Mouse (Mus musculus): ENCODE data around the gene Mier2. TPM values are rescaled to one million over a fixed set of nuclear protein-coding genes. Genes with fewer than 3 reads are reported as not detected.

The Mier2 gene
- polyA plus RNA-seq, 2 experiments, result 5.2 to 16.4 TPM

GRCm38 (mm10) chr10:79550366-79550765 is 4.6 kb downstream of the Mier2 start:
- ATAC-seq (ENCODE audit: insufficient read depth) (no peak), DNase-seq (ENCODE audit: low read depth in 3 of 3, low spot score in 3 of 3) (no peak)
- Histone ChIP-seq H3K36me3 (replicated peaks; ENCODE audit: control insufficient read depth, insufficient read depth, low read depth) (peaks cover 7% of the 10 kb centered on the region; the same call in 1 of the 2 replicates), H3K4me1 (replicated peaks; ENCODE audit: control insufficient read depth in 2 of 2, insufficient read depth in 2 of 2, low read length in 1 of 2) (peaks cover 0 to 12% of the 10 kb centered on the region in 2 experiments; a peak in 2 of 4 replicates), H3K27me3 (ENCODE audit: control insufficient read depth, insufficient read depth, low read length) (no peaks in the 10 kb centered on the region), H3K9me3 (ENCODE audit: control insufficient read depth, low read length) (no peaks in the 10 kb centered on the region), H3K9ac (replicated peaks) (no peak overlapping the region), H3K27ac (no peak overlapping the region), H3K4me2 (ENCODE audit: low read depth) (no peak overlapping the region), H3K4me3 (ENCODE audit: insufficient read depth in 1 of 2, low read depth in 2 of 2, low read length in 2 of 2) (no peak overlapping the region)
- WGBS (ENCODE audit: insufficient replicate concordance), result 62% methylated on average over 9 of the region's 9 CpGs
- TF ChIP-seq CTCF (IDR thresholded peaks at IDR 0.05; ENCODE audit: low read depth), result no peak
- TF ChIP-seq EP300 (IDR thresholded peaks at IDR 0.05; ENCODE audit: low read depth), result no peak

DNA sequence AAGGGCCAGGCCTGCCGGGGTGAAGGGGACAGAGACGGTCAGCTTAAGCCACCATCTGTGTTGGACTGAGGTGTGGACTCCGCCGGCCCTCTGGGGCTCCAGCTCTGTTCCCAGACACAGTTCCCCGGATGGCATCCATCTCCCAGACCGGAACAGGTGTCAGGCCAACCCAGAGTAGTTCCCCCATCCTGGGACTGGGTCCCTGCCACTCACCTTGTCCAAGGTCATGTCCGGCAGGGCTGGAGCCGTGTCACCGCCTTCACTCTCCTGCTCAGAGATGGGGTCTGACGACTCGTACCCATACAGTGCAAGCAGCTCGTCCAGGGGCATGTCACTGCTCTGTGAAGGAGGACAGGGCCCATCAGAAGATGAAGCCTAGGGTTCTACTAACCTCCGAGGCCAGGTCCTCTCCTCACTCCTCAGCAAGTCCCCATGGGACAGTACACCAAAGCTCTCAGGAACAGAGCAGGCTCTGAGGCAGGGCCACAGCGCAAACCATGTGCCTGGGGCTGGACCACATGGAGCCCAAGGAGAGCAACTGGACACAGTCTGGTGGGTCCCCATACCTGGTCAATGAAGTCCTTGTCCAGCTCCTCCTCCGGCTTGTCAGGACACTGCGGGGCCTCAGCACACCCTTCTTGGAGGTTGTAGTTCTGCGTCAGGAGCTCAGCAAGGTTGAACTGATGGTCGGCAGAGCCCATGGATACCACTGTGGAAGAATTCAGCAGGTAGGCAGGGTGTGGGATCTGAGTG is 5.9 kb downstream of the Mier2 start:
- no peak for DNase-seq (ENCODE audit: low read depth in 3 of 3, low spot score in 3 of 3)
- 80% methylated on average over 18 of the region's 18 CpGs for WGBS (ENCODE audit: insufficient replicate concordance)
- Histone ChIP-seq H3K9me3 (ENCODE audit: control insufficient read depth, low read length) (no peaks in the 10 kb centered on the region), H3K27me3 (ENCODE audit: control insufficient read depth, insufficient read depth, low read length) (no peaks in the 10 kb centered on the region), H3K4me1 (replicated peaks; ENCODE audit: control insufficient read depth in 2 of 2, insufficient read depth in 2 of 2, low read length in 1 of 2) (peaks cover 0 to 9% of the 10 kb centered on the region in 2 experiments; a peak in 2 of 4 replicates), H3K4me3 (ENCODE audit: insufficient read depth in 1 of 2, low read depth in 2 of 2, low read length in 2 of 2) (no peak overlapping the region), H3K36me3 (replicated peaks; ENCODE audit: control insufficient read depth, insufficient read depth, low read depth) (peaks cover 7% of the 10 kb centered on the region; the same call in 1 of the 2 replicates), H3K4me2 (ENCODE audit: low read depth) (no peak overlapping the region), H3K9ac (replicated peaks) (no peak overlapping the region), H3K27ac (no peak overlapping the region)
- no peak for ATAC-seq (ENCODE audit: insufficient read depth)
- TF ChIP-seq EP300 (IDR thresholded peaks at IDR 0.05; ENCODE audit: low read depth) (no peak), CTCF (IDR thresholded peaks at IDR 0.05; ENCODE audit: low read depth) (no peak)

DNA sequence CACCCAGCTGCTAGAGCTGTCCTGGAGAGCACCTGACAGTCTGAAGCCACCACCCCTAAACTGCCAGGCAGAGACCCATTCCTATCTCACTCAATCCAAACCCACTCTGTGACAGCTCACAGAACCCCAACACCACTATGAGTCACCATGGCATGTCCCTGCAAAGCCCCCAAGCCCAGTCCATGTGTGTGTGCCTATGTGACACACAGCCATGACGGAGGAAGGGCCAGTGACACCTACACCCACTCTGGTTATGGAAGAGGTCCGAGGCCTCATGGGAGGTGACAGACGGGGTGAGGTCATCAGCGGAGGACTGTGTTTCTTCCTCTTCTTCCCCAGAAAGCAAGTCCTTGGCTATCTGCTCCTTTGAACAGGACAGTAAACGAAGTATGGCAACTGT is 6.5 kb downstream of the Mier2 start:
- no peak overlapping the region for H3K4me2 ChIP-seq (ENCODE audit: low read depth)
- H3K27ac ChIP-seq, result no peak overlapping the region
- H3K4me3 ChIP-seq (ENCODE audit: insufficient read depth in 1 of 2, low read depth in 2 of 2, low read length in 2 of 2), result no peak overlapping the region
- no peak overlapping the region for H3K9ac ChIP-seq (replicated peaks)
- DNase-seq (ENCODE audit: low read depth in 3 of 3, low spot score in 3 of 3), result no peak
- 70% methylated on average over 5 of the region's 5 CpGs for WGBS (ENCODE audit: insufficient replicate concordance)
- H3K36me3 ChIP-seq (replicated peaks; ENCODE audit: control insufficient read depth, insufficient read depth, low read depth), result peaks cover 7% of the 10 kb centered on the region; the same call in 1 of the 2 replicates
- no peak for ATAC-seq (ENCODE audit: insufficient read depth)
- peaks cover 0 to 4% of the 10 kb centered on the region in 2 experiments; a peak in 2 of 4 replicates for H3K4me1 ChIP-seq (replicated peaks; ENCODE audit: control insufficient read depth in 2 of 2, insufficient read depth in 2 of 2, low read length in 1 of 2)
- TF ChIP-seq CTCF (IDR thresholded peaks at IDR 0.05; ENCODE audit: low read depth) (no peak), EP300 (IDR thresholded peaks at IDR 0.05; ENCODE audit: low read depth) (no peak)
- H3K9me3 ChIP-seq (ENCODE audit: control insufficient read depth, low read length), result no peaks in the 10 kb centered on the region
- no peaks in the 10 kb centered on the region for H3K27me3 ChIP-seq (ENCODE audit: control insufficient read depth, insufficient read depth, low read length)

GRCm38 (mm10) chr10:79547148-79547675 is 7.8 kb downstream of the Mier2 start:
- Histone ChIP-seq H3K9me3 (ENCODE audit: control insufficient read depth, low read length) (no peaks in the 10 kb centered on the region), H3K27me3 (ENCODE audit: control insufficient read depth, insufficient read depth, low read length) (no peaks in the 10 kb centered on the region), H3K27ac (no peak overlapping the region), H3K9ac (replicated peaks) (no peak overlapping the region), H3K36me3 (replicated peaks; ENCODE audit: control insufficient read depth, insufficient read depth, low read depth) (peaks cover 7% of the 10 kb centered on the region; the same call in 1 of the 2 replicates), H3K4me1 (replicated peaks; ENCODE audit: control insufficient read depth in 2 of 2, insufficient read depth in 2 of 2, low read length in 1 of 2) (no peaks in the 10 kb centered on the region), H3K4me3 (ENCODE audit: insufficient read depth in 1 of 2, low read depth in 2 of 2, low read length in 2 of 2) (no peak overlapping the region), H3K4me2 (ENCODE audit: low read depth) (no peak overlapping the region)
- TF ChIP-seq CTCF (IDR thresholded peaks at IDR 0.05; ENCODE audit: low read depth) (no peak), EP300 (IDR thresholded peaks at IDR 0.05; ENCODE audit: low read depth) (no peak)
- 59% methylated on average over 5 of the region's 5 CpGs for WGBS (ENCODE audit: insufficient replicate concordance)
- DNase-seq (ENCODE audit: low read depth in 3 of 3, low spot score in 3 of 3), result no peak
- no peak for ATAC-seq (ENCODE audit: insufficient read depth)

DNA sequence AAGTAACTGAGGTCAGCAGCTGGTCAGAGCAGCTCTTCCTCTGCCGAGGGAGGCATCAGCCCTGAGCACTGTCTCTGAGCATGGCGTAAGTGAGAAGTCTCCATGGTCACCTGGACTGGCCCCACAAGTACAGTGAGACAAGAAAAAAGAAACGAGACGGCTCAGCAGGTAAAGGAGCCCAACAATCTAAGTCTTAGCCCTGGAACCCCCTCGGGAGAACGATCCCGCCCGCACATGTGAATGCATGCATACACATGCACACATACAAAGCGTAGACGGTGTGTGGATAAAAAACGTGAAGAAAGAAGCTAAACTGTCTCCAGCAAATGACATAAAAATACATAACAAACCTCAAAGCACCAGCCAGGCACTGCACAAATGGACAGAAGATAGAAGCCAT is 8.5 kb downstream of the Mier2 start:
- Histone ChIP-seq H3K36me3 (replicated peaks; ENCODE audit: control insufficient read depth, insufficient read depth, low read depth) (peaks cover 7% of the 10 kb centered on the region; the same call in 1 of the 2 replicates), H3K27me3 (ENCODE audit: control insufficient read depth, insufficient read depth, low read length) (no peaks in the 10 kb centered on the region), H3K9ac (replicated peaks) (no peak overlapping the region), H3K4me2 (ENCODE audit: low read depth) (no peak overlapping the region), H3K4me1 (replicated peaks; ENCODE audit: control insufficient read depth in 2 of 2, insufficient read depth in 2 of 2, low read length in 1 of 2) (no peaks in the 10 kb centered on the region), H3K27ac (no peak overlapping the region), H3K4me3 (ENCODE audit: insufficient read depth in 1 of 2, low read depth in 2 of 2, low read length in 2 of 2) (no peak overlapping the region), H3K9me3 (ENCODE audit: control insufficient read depth, low read length) (no peaks in the 10 kb centered on the region)
- no peak for DNase-seq (ENCODE audit: low read depth in 3 of 3, low spot score in 3 of 3)
- no peak for ATAC-seq (ENCODE audit: insufficient read depth)
- 76% methylated on average over 11 of the region's 11 CpGs for WGBS (ENCODE audit: insufficient replicate concordance)
- no peak for TF ChIP-seq CTCF (IDR thresholded peaks at IDR 0.05; ENCODE audit: low read depth)
- no peak for TF ChIP-seq EP300 (IDR thresholded peaks at IDR 0.05; ENCODE audit: low read depth)
